Mouse (Mus musculus): ENCODE measurements around the gene Abi2. TPM values are rescaled to one million over a fixed set of nuclear protein-coding genes. Genes with fewer than 3 reads are reported as not detected.

The Abi2 gene
- 1.6 and 1.8 TPM in 2 replicates for polyA plus RNA-seq (2012; rRNA removed)

GRCm38 (mm10) chr1:60409168-60409828, at the start of gene Abi2:
Gene Abi2, plus strand, starts transcription at chr1:60409619.

Other genes with a start within 250 kb of the Abi2 start
- 1.2 and 1.4 TPM in 2 replicates for gene Nbeal1, start 229.0 kb upstream of the Abi2 start, polyA plus RNA-seq (2012; rRNA removed)
- 9.7 and 10.2 TPM in 2 replicates for gene Cyp20a1, start 66.3 kb upstream of the Abi2 start, polyA plus RNA-seq (2012; rRNA removed)
- 14.5 and 18.7 TPM in 2 replicates for gene Raph1, start 157.5 kb downstream of the Abi2 start, polyA plus RNA-seq (2012; rRNA removed)

All from liver, embryonic 18 days (tissue).